Mouse (Mus musculus): ENCODE data around the gene Caskin2. TPM values are rescaled to one million over a fixed set of nuclear protein-coding genes. Genes with fewer than 3 reads are reported as not detected.

The Caskin2 gene
- 38.2 TPM for polyA plus RNA-seq (2014; fragmentation: Illumina TruSeq; extraction: RNeasy Lipid Tissue Mini Kit (QIAGEN cat#74804); ENCODE audit: low read depth, low replicate concordance)

DNA sequence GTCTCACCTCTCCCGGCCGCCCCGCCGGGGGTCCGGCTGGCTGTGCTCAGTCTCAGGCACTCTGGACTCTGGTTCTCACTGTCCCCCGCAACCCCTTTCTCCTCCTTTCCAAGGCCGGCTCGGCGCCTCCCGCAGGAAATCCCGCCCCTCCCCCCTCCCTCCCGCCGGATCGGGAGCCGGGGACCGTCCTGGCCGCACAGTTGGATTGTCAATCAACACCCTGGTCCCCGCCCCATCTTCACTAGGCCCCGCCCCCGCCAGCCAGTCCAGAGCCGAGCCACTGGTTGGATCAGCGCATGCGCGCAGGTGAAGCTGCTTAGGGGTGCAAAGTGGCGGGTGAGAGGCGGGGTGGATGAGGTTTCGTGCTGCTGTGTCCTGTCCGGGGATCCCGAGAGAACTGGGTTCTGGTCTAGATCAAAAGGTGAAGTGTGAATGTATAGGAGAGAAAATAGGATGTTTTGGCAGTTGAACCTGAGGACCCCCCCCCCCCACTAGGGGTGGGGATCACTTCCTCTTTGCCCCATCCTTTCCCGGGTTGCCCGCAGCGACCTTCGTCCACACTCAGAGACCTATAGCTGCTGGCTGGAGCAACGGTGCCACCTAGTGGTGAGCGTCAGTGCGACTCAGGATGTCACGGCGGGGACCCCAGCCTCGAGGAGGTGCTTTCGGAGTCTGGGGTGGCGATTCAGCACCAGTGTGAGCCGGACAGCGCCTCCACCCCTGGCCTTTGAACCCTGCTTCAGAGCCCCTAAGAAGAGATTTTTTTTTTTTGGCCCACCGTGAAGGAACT is at the start of gene Caskin2:
Gene Caskin2 (minus strand): TSS at position 133 of the 790 bp plus-strand sequence.

DNA sequence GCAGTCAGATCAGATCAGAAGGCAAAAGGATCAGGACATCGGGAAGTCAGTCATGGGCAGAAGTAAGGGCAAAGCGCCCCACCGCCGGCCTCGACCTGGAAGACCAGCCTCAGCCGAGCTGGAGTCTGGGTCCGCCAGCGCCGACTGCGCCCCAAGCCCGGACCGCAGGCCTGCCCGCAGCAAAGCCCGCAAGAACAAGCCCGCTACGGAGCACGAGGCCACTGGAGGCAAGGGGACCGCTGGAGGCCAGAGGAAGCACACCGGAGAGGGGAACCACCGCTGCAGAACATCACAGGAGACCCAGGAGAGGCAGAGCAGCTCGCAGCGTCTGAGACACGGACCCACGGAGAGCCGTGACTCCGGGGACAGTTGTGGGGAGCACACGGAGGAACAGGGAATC is 44.9 kb upstream of the Caskin2 start, which contains the start of gene Myo15b:
Gene Myo15b (plus strand): TSS at position 53 of the 400 bp plus-strand sequence.

DNA sequence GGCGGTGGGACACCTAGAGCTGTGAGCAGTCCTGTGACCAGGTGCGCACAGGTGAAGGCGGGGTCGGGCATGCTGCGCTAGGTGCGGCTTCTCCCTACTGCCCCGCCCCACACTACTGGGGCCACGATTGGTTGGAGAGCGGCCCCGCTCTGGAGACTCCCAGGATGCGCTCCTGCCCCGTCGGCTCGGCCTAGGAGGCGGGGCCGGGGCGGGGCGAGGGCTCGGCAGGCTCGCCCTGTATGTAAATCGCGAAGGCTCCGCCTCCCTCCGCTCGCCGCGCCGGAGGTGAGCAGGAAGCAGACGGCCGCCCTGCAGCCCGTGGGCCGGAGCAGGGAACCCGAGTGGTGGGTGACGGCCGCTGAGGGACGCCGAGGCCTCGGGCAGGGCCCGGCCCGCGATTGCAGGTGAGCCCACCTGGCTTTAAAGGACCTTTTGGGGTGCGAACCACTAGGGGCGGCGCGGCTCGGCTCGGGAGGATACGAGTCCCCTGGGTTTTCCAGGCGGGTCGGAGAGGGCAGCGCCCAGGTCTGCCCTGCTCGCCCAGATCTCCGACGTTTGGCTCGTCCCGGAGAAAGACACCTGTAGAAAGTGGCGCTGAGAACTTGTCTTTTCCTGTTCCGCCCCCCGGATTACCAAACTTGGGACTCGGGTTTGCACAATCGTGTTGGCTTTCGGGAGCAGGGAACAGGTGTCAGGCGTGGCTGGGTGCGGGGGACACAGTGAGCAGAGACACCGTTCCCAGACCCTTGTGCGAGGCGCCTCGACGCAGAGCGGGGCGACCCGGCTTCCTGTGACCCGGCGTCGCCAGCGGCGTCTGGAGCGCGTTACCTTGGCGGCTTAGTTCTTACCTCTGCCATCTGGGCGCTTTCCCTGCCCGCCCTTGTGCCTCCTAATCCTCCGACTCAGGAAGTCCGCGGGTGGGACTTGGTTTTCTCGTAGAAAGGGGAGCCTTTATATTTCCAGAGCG is 10.6 kb upstream of the Caskin2 start, which contains the start of gene Llgl2:
Gene Llgl2 (plus strand): TSS at position 276 of the 967 bp plus-strand sequence.

DNA sequence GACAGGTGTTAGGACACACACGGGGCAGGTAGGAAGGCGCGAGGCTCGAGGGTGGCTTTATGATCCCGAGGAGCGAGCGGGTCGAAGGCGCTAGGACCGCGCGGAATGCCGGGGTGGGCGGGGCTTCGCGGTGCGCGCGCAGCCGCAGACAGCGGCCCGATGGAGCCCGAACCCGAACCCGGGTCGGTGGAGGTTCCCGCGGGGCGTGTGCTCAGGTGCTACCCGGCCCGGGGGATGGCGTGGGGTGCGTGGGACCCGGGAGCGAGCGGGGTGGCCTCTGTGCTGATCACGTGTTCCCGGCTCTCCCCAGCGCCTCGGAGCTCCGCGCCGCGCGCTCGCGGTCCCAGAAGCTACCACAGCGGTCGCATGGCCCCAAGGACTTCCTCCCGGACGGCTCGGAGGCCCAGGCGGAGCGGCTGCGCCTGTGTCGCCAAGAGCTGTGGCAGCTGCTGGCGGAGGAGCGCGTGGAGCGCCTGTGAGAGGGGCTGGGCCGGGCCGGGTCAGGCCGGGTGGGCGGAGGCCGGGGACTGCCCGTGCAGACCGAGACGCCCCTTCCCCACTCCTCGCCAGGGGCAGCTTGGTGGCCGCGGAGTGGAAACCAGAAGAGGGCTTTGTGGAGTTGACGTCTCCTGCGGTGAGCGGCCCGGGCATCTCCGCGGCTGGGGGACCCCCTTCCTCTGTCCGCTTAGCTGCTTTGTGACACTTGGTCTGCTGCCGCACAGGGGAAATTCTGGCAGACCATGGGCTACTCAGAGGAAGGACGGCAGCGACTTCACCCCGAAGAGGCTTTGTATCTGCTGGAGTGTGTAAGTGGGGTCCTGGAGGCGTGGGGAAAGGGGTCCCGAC is 1.4 kb upstream of the Caskin2 start, which contains the start of gene Tsen54:
Gene Tsen54 (plus strand): TSS at position 120 of the 846 bp plus-strand sequence.

GRCm38 (mm10) chr11:115765103-115765606 is 48.3 kb downstream of the Caskin2 start, which contains the start of gene Tmem94:
Gene Tmem94, plus strand, starts transcription at chr11:115765433.

Other genes with a start within 250 kb of the Caskin2 start
- gene Nup85, start 249.2 kb downstream of the Caskin2 start, polyA plus RNA-seq (2014; fragmentation: Illumina TruSeq; extraction: RNeasy Lipid Tissue Mini Kit (QIAGEN cat#74804); ENCODE audit: low read depth, low replicate concordance) = 35.1 TPM
- 54.4 TPM for gene Mrps7, start 209.7 kb downstream of the Caskin2 start, polyA plus RNA-seq (2014; fragmentation: Illumina TruSeq; extraction: RNeasy Lipid Tissue Mini Kit (QIAGEN cat#74804); ENCODE audit: low read depth, low replicate concordance)
- gene Gga3, start 209.6 kb downstream of the Caskin2 start, polyA plus RNA-seq (2014; fragmentation: Illumina TruSeq; extraction: RNeasy Lipid Tissue Mini Kit (QIAGEN cat#74804); ENCODE audit: low read depth, low replicate concordance) = 19.1 TPM
- 75.7 TPM for gene Mif4gd, start 200.7 kb downstream of the Caskin2 start, polyA plus RNA-seq (2014; fragmentation: Illumina TruSeq; extraction: RNeasy Lipid Tissue Mini Kit (QIAGEN cat#74804); ENCODE audit: low read depth, low replicate concordance)
- 51.0 TPM for gene Slc25a19, start 185.3 kb downstream of the Caskin2 start, polyA plus RNA-seq (2014; fragmentation: Illumina TruSeq; extraction: RNeasy Lipid Tissue Mini Kit (QIAGEN cat#74804); ENCODE audit: low read depth, low replicate concordance)
- gene Grb2, start 105.0 kb downstream of the Caskin2 start, polyA plus RNA-seq (2014; fragmentation: Illumina TruSeq; extraction: RNeasy Lipid Tissue Mini Kit (QIAGEN cat#74804); ENCODE audit: low read depth, low replicate concordance) = 55.1 TPM
- gene Tmem94, start 48.2 kb downstream of the Caskin2 start, polyA plus RNA-seq (2014; fragmentation: Illumina TruSeq; extraction: RNeasy Lipid Tissue Mini Kit (QIAGEN cat#74804); ENCODE audit: low read depth, low replicate concordance) = 33.3 TPM
- 12.0 TPM for gene Tsen54, start 1.1 kb upstream of the Caskin2 start, polyA plus RNA-seq (2014; fragmentation: Illumina TruSeq; extraction: RNeasy Lipid Tissue Mini Kit (QIAGEN cat#74804); ENCODE audit: low read depth, low replicate concordance)
- gene Llgl2, start 10.4 kb upstream of the Caskin2 start, polyA plus RNA-seq (2014; fragmentation: Illumina TruSeq; extraction: RNeasy Lipid Tissue Mini Kit (QIAGEN cat#74804); ENCODE audit: low read depth, low replicate concordance) = 66.4 TPM
- 13.7 TPM for gene Myo15b, start 44.8 kb upstream of the Caskin2 start, polyA plus RNA-seq (2014; fragmentation: Illumina TruSeq; extraction: RNeasy Lipid Tissue Mini Kit (QIAGEN cat#74804); ENCODE audit: low read depth, low replicate concordance)
- gene Smim5, start 86.3 kb upstream of the Caskin2 start, polyA plus RNA-seq (2014; fragmentation: Illumina TruSeq; extraction: RNeasy Lipid Tissue Mini Kit (QIAGEN cat#74804); ENCODE audit: low read depth, low replicate concordance) = 13.8 TPM
- gene Smim6, start 98.4 kb upstream of the Caskin2 start, polyA plus RNA-seq (2014; fragmentation: Illumina TruSeq; extraction: RNeasy Lipid Tissue Mini Kit (QIAGEN cat#74804); ENCODE audit: low read depth, low replicate concordance) = 1.4 TPM
- gene Sap30bp, start 119.6 kb upstream of the Caskin2 start, polyA plus RNA-seq (2014; fragmentation: Illumina TruSeq; extraction: RNeasy Lipid Tissue Mini Kit (QIAGEN cat#74804); ENCODE audit: low read depth, low replicate concordance) = 30.6 TPM
- gene Recql5, start 119.8 kb upstream of the Caskin2 start, polyA plus RNA-seq (2014; fragmentation: Illumina TruSeq; extraction: RNeasy Lipid Tissue Mini Kit (QIAGEN cat#74804); ENCODE audit: low read depth, low replicate concordance) = 22.9 TPM
- 7.7 TPM for gene Itgb4, start 161.1 kb upstream of the Caskin2 start, polyA plus RNA-seq (2014; fragmentation: Illumina TruSeq; extraction: RNeasy Lipid Tissue Mini Kit (QIAGEN cat#74804); ENCODE audit: low read depth, low replicate concordance)
- gene Galk1, start 199.1 kb upstream of the Caskin2 start, polyA plus RNA-seq (2014; fragmentation: Illumina TruSeq; extraction: RNeasy Lipid Tissue Mini Kit (QIAGEN cat#74804); ENCODE audit: low read depth, low replicate concordance) = 36.9 TPM
- 364 TPM for gene H3f3b, start 214.3 kb upstream of the Caskin2 start, polyA plus RNA-seq (2014; fragmentation: Illumina TruSeq; extraction: RNeasy Lipid Tissue Mini Kit (QIAGEN cat#74804); ENCODE audit: low read depth, low replicate concordance)
- 20.0 TPM for gene Unk, start 216.7 kb upstream of the Caskin2 start, polyA plus RNA-seq (2014; fragmentation: Illumina TruSeq; extraction: RNeasy Lipid Tissue Mini Kit (QIAGEN cat#74804); ENCODE audit: low read depth, low replicate concordance)

Data from adipose tissue, adult 10 weeks (tissue).